20 mouse cellular contexts compared by ENCODE assay signal in genomic region chr2:34790282-34790681, GRCm38 (mm10). TPM values are rescaled to one million over a fixed set of nuclear protein-coding genes. Genes with fewer than 3 reads are reported as not detected.
DNase-seq lines count a peak whose midpoint lies in the region; ATAC-seq lines count a peak whose summit lies in the region.
"Had no signal": no experiment of that assay in that cellular context is flagged by ENCODE, and none has a peak within 500 bp of the region (broad histone marks: within the 10 kb centered on the region; RNA-seq: fewer than 3 reads in every experiment).

No protein-coding gene starts in this region.

- H3K4me3 ChIP-seq in liver, embryonic 11.5 days (ENCODE audit: low read depth, low read length), result no peak overlapping the region
- no peak overlapping the region for H3K4me3 ChIP-seq in midbrain, embryonic 15.5 days
- H3K4me3 ChIP-seq: myocyte had no signal

- H3K9me3 ChIP-seq in liver, embryonic 11.5 days (ENCODE audit: control insufficient read depth, low read length), result peaks cover 2% of the 10 kb centered on the region; the same call in 1 of the 2 replicates
- H3K9me3 ChIP-seq in midbrain, embryonic 15.5 days, result no peaks in the 10 kb centered on the region

- no peak for DNase-seq in liver, embryonic 11.5 days (ENCODE audit: low spot score)
- DNase-seq in liver, result no peak
- peak; percentile 89 for DNase-seq in naive thymus-derived CD4-positive, alpha-beta T cell, adult 2 months (ENCODE audit: low read depth)
- DNase-seq in thymus, postnatal 14 days, result peak; percentile 74
- no peak for DNase-seq in gastrocnemius, postnatal 36 days
- DNase-seq in gastrocnemius, adult 8-10 months (ENCODE audit: low spot score in 2 of 2), result no peak
- DNase-seq: adrenal gland, postnatal 36 days; cerebellum, postnatal 10 days; gastrocnemius, postnatal 25 days; kidney, postnatal 4 days; retina, postnatal 1 day had no signal

- intact Hi-C loops in gastrocnemius, postnatal 36 days (cut with DNase I), result no loop called here

- no peaks in the 10 kb centered on the region for H3K27me3 ChIP-seq in liver, embryonic 11.5 days (replicated peaks; ENCODE audit: control insufficient read depth, insufficient read depth, low read length)
- H3K27me3 ChIP-seq in midbrain, embryonic 15.5 days (replicated peaks), result no peaks in the 10 kb centered on the region
- H3K27me3 ChIP-seq: Patski had no signal

- no peak overlapping the region for H3K4me2 ChIP-seq in liver, embryonic 11.5 days
- H3K4me2 ChIP-seq in midbrain, embryonic 15.5 days, result no peak overlapping the region

- 0 out of 2 replicates have a peak overlapping the region, but pooled peaks have one; percentile 8 for H3K9ac ChIP-seq in liver, embryonic 11.5 days (ENCODE audit: low read depth, low read length)
- H3K9ac ChIP-seq in midbrain, embryonic 15.5 days, result no peak overlapping the region

- no peaks in the 10 kb centered on the region for H3K4me1 ChIP-seq in liver, embryonic 11.5 days (replicated peaks; ENCODE audit: control insufficient read depth, insufficient read depth, low read length)
- no peaks in the 10 kb centered on the region for H3K4me1 ChIP-seq in midbrain, embryonic 15.5 days

- H3K36me3 ChIP-seq in liver, embryonic 11.5 days (ENCODE audit: control insufficient read depth, insufficient read depth, low read length), result peaks cover 30% of the 10 kb centered on the region
- H3K36me3 ChIP-seq in midbrain, embryonic 15.5 days (replicated peaks), result peaks cover 2% of the 10 kb centered on the region; the same call in 1 of the 2 replicates

- 85% methylated on average over 8 of the region's 8 CpGs for whole genome bisulfite sequencing in liver, embryonic 11.5 days
- WGBS in midbrain, embryonic 15.5 days, result 94% methylated on average over 8 of the region's 8 CpGs

- H3K27ac ChIP-seq in liver, embryonic 11.5 days (ENCODE audit: low read depth, low read length), result no peak overlapping the region
- H3K27ac ChIP-seq in midbrain, embryonic 15.5 days, result no peak overlapping the region

- ATAC-seq in liver, embryonic 11.5 days (replicated peaks; ENCODE audit: low FRiP score), result no peak
- ATAC-seq in inflammation-experienced regulatory T-cells, adult 6 months, result peak; percentile 100
- ATAC-seq in midbrain, embryonic 15.5 days (replicated peaks), result no peak
- ATAC-seq: intestine, postnatal 0 days; lung, postnatal 0 days; Patski had no signal

RNA-seq across cellular contexts. Expression of gene Rabepk, which starts 9.4 kb away (rescaled TPM):
- polyA plus RNA-seq in liver, embryonic 11.5 days (2014; fragmentation: Nextera tagmentation; extraction: Ambion mirVana), result 43.5 and 56.5 TPM in 2 replicates
- 10 to 100 TPM; 53.6 to 62.6 (median 58.1) TPM for polyA plus RNA-seq in inflammation-experienced regulatory T-cells, adult 6 months (2017; shearing (Covaris generic))
- total RNA-seq in gastrocnemius, postnatal 36 days (2021), result 1 to 10 TPM; 7.5 to 8.6 TPM
- polyA plus RNA-seq in midbrain, embryonic 15.5 days (2015; fragmentation: Nextera tagmentation; extraction: Ambion mirVana), result 23.2 and 24.5 TPM in 2 replicates
- total RNA-seq in gastrocnemius, adult 8-10 months (2022), result 10 to 100 TPM in 3 of 4 experiments, 1 to 10 TPM in 1; 7.4 to 13.1 (median 11.4) TPM

RNA-seq across cellular contexts. Expression of gene Hspa5, which starts 18.5 kb away (rescaled TPM):
- polyA plus RNA-seq in liver, embryonic 11.5 days (2014; fragmentation: Nextera tagmentation; extraction: Ambion mirVana), result 964 and 1,028 TPM in 2 replicates
- 100 to 1,000 TPM; 576 to 769 (median 638) TPM for polyA plus RNA-seq in inflammation-experienced regulatory T-cells, adult 6 months (2017; shearing (Covaris generic))
- total RNA-seq in gastrocnemius, postnatal 36 days (2021), result 100 to 1,000 TPM; 168 to 180 TPM
- polyA plus RNA-seq in midbrain, embryonic 15.5 days (2015; fragmentation: Nextera tagmentation; extraction: Ambion mirVana), result 418 and 429 TPM in 2 replicates
- total RNA-seq in gastrocnemius, adult 8-10 months (2022), result 100 to 1,000 TPM; 149 to 179 (median 165) TPM

RNA-seq across cellular contexts. Expression of gene Gapvd1, which starts 35.2 kb away (rescaled TPM):
- polyA plus RNA-seq in liver, embryonic 11.5 days (2014; fragmentation: Nextera tagmentation; extraction: Ambion mirVana), result 80.3 and 88.3 TPM in 2 replicates
- polyA plus RNA-seq in inflammation-experienced regulatory T-cells, adult 6 months (2017; shearing (Covaris generic)), result 10 to 100 TPM; 45.5 to 69.9 (median 60.5) TPM
- total RNA-seq in gastrocnemius, postnatal 36 days (2021), result 10 to 100 TPM; 28.7 to 34.7 TPM
- polyA plus RNA-seq in midbrain, embryonic 15.5 days (2015; fragmentation: Nextera tagmentation; extraction: Ambion mirVana), result 112 and 123 TPM in 2 replicates
- 10 to 100 TPM; 34.1 to 36.4 (median 35.4) TPM for total RNA-seq in gastrocnemius, adult 8-10 months (2022)

RNA-seq across cellular contexts. Expression of gene Fbxw2, which starts 35.8 kb away (rescaled TPM):
- polyA plus RNA-seq in liver, embryonic 11.5 days (2014; fragmentation: Nextera tagmentation; extraction: Ambion mirVana), result 78.7 and 81.2 TPM in 2 replicates
- 10 to 100 TPM; 62.7 to 77.2 (median 72.8) TPM for polyA plus RNA-seq in inflammation-experienced regulatory T-cells, adult 6 months (2017; shearing (Covaris generic))
- total RNA-seq in gastrocnemius, postnatal 36 days (2021), result 10 to 100 TPM; 43.9 to 46.6 TPM
- 102 and 107 TPM in 2 replicates for polyA plus RNA-seq in midbrain, embryonic 15.5 days (2015; fragmentation: Nextera tagmentation; extraction: Ambion mirVana)
- total RNA-seq in gastrocnemius, adult 8-10 months (2022), result 10 to 100 TPM; 53.0 to 58.9 (median 56.3) TPM

RNA-seq across cellular contexts. Expression of gene Gm34653, which starts 42.5 kb away (rescaled TPM):
- not detected in 2 replicates for polyA plus RNA-seq in liver, embryonic 11.5 days (2014; fragmentation: Nextera tagmentation; extraction: Ambion mirVana)
- polyA plus RNA-seq in inflammation-experienced regulatory T-cells, adult 6 months (2017; shearing (Covaris generic)), result not detected
- not detected for total RNA-seq in gastrocnemius, postnatal 36 days (2021)
- 0.17 TPM in 1 of 2 replicates, not detected in the other for polyA plus RNA-seq in midbrain, embryonic 15.5 days (2015; fragmentation: Nextera tagmentation; extraction: Ambion mirVana)
- total RNA-seq in gastrocnemius, adult 8-10 months (2022), result under 1 TPM in 3 of 4 experiments, not detected in 1; 0.15 to 0.19 (median 0.18) TPM
- total RNA-seq: adrenal gland, postnatal 36 days; left cerebral cortex, postnatal 14 days had no signal
- polyA plus RNA-seq: heart, embryonic 16.5 days; intestine, postnatal 0 days; lung, postnatal 0 days; myocyte; stomach, embryonic 14.5 days had no signal

Comparison
In these comparisons a context has a peak if more than half of its experiments do, and no peak if none do; other contexts are left out.
1. DNase-seq: peak in naive thymus-derived CD4-positive, alpha-beta T cell, adult 2 months (single experiment) and thymus, postnatal 14 days (single experiment); none in liver, embryonic 11.5 days (single experiment), liver (single experiment), gastrocnemius, postnatal 36 days (0 of 2) and gastrocnemius, adult 8-10 months (0 of 2).